Mouse (Mus musculus) MEL (cell line): ENCODE measurements around the gene Snap47. TPM values are rescaled to one million over a fixed set of nuclear protein-coding genes. Genes with fewer than 3 reads are reported as not detected.

Experiments used
- DNase-seq: peaks from one replicate; pipeline ENCODE4 v3.0.0; 2011; ENCODE audit warnings: low read depth, low spot score
- H3K27ac ChIP-seq: 2 replicates; pipeline ENCODE4 v1.5.1; 2012; ENCODE audit warnings: low read depth, mild to moderate bottlenecking, control low read depth, low read length, moderate library complexity; ENCODE audit not compliant: control insufficient read depth
- H3K27me3 ChIP-seq, 2 experiments: fragments of 150-350 bp in 1 of 2; sonication (generic) in 1 of 2; 2 replicates each; pipeline ENCODE4 v1.6.1; 2012; ENCODE audit warnings: low read length in 2 of 2, mild to moderate bottlenecking in 2 of 2, improper control_type of control experiment in 1 of 2, moderate library complexity in 1 of 2; ENCODE audit not compliant: insufficient read depth in 2 of 2, control insufficient read depth in 1 of 2
- H3K36me3 ChIP-seq, 2 experiments: 2 replicates each; pipeline ENCODE4 v1.6.1; 2012 to 2014; ENCODE audit warnings: low read length in 2 of 2, improper control_type of control experiment in 1 of 2, inconsistent platforms in 1 of 2, mild to moderate bottlenecking in 1 of 2; ENCODE audit not compliant: insufficient read depth in 2 of 2, control insufficient read depth in 1 of 2
- H3K4me1 ChIP-seq, 2 experiments: fragments of 150-350 bp in 1 of 2; sonication (generic) in 1 of 2; 2 replicates each; pipeline ENCODE4 v1.6.1; 2012; ENCODE audit warnings: low read length in 2 of 2, improper control_type of control experiment in 1 of 2, mild to moderate bottlenecking in 1 of 2; ENCODE audit not compliant: insufficient read depth in 2 of 2, control insufficient read depth in 1 of 2
- H3K4me3 ChIP-seq, 2 experiments: fragments of 150-350 bp in 1 of 2; sonication (generic) in 1 of 2; 2 replicates each; pipeline ENCODE4 v1.5.1; 2012; ENCODE audit warnings: low read depth in 2 of 2, low read length in 2 of 2, mild to moderate bottlenecking in 2 of 2, moderate library complexity in 2 of 2, control low read depth in 1 of 2, improper control_type of control experiment in 1 of 2; ENCODE audit not compliant: control insufficient read depth in 1 of 2, insufficient read depth in 1 of 2
- H3K79me2 ChIP-seq: 2 replicates; pipeline ENCODE4 v1.6.1; 2012; ENCODE audit warnings: mild to moderate bottlenecking, low read length, moderate library complexity; ENCODE audit not compliant: control insufficient read depth, poor library complexity, insufficient read depth
- H3K9ac ChIP-seq: 2 replicates; pipeline ENCODE4 v1.6.1; 2012; ENCODE audit warnings: low read depth, mild to moderate bottlenecking, control low read depth, low read length, moderate library complexity; ENCODE audit not compliant: control insufficient read depth, poor library complexity, severe bottlenecking
- H3K9me3 ChIP-seq: fragments of 150-350 bp; sonication (generic); replicated peaks from 2 replicates; pipeline ENCODE4 v1.6.1; 2012; ENCODE audit warnings: mild to moderate bottlenecking, low read length, improper control_type of control experiment, moderate library complexity; ENCODE audit not compliant: insufficient read depth
- CHD2 ChIP-seq: IDR thresholded peaks from 2 replicates; pipeline ENCODE4 v1.6.1; 2011; ENCODE audit warnings: low read length, improper control_type of control experiment
- ELF1 ChIP-seq: IDR thresholded peaks from 2 replicates; pipeline ENCODE4 v1.6.1; 2014; ENCODE audit warnings: low read depth, mild to moderate bottlenecking, inconsistent platforms, low read length, improper control_type of control experiment, moderate library complexity
- ETS1 ChIP-seq: IDR thresholded peaks from 2 replicates; pipeline ENCODE4 v1.6.1; 2012; ENCODE audit warnings: low read depth, mild to moderate bottlenecking, inconsistent platforms, low read length, improper control_type of control experiment, moderate library complexity
- GATA1 ChIP-seq: IDR thresholded peaks from 2 replicates; pipeline ENCODE4 v1.6.1; 2011; ENCODE audit warnings: low read depth, low read length, improper control_type of control experiment
- MAX ChIP-seq: IDR thresholded peaks from 2 replicates; pipeline ENCODE4 v1.6.1; 2011; ENCODE audit warnings: low read length, improper control_type of control experiment
- MAZ ChIP-seq: IDR thresholded peaks from 2 replicates; pipeline ENCODE4 v1.6.1; 2012; ENCODE audit warnings: low read depth, mild to moderate bottlenecking, inconsistent platforms, low read length, improper control_type of control experiment
- MYB ChIP-seq: IDR thresholded peaks from 2 replicates; pipeline ENCODE4 v1.6.1; 2011; ENCODE audit warnings: mild to moderate bottlenecking, low read depth, low read length, improper control_type of control experiment
- POLR2A ChIP-seq, 2 experiments: IDR thresholded peaks; 2 replicates each; pipeline ENCODE4 v1.6.1; 2011 to 2012; ENCODE audit warnings: low read length in 2 of 2, mild to moderate bottlenecking in 2 of 2, control low read depth in 1 of 2, improper control_type of control experiment in 1 of 2, low read depth in 1 of 2, moderate library complexity in 1 of 2; ENCODE audit not compliant: control insufficient read depth in 1 of 2, insufficient read depth in 1 of 2, poor library complexity in 1 of 2
- POLR2AphosphoS2 ChIP-seq: IDR thresholded peaks from 2 replicates; pipeline ENCODE4 v1.6.1; 2011; ENCODE audit warnings: low read length, improper control_type of control experiment
- SIN3A ChIP-seq: IDR thresholded peaks from 2 replicates; pipeline ENCODE4 v1.6.1; 2012; ENCODE audit warnings: low read length, improper control_type of control experiment, inconsistent platforms
- UBTF ChIP-seq: IDR thresholded peaks from 2 replicates; pipeline ENCODE4 v1.6.1; 2012; ENCODE audit warnings: low read depth, mild to moderate bottlenecking, inconsistent platforms, low read length, improper control_type of control experiment, moderate library complexity, borderline replicate concordance; ENCODE audit not compliant: insufficient read depth
- USF2 ChIP-seq, 2 experiments: IDR thresholded peaks; 2 replicates each; pipeline ENCODE4 v1.6.1; 2011 to 2012; ENCODE audit warnings: improper control_type of control experiment in 2 of 2, low read length in 2 of 2, borderline replicate concordance in 1 of 2, inconsistent platforms in 1 of 2, low read depth in 1 of 2, mild to moderate bottlenecking in 1 of 2; ENCODE audit not compliant: insufficient read depth in 1 of 2
- polyA plus RNA-seq, 2 experiments: library from polyadenylated mRNA; stranded (reverse) in 1 of 2; unstranded in 1 of 2; fragments of >175 nt in 1 of 2; fragments of >200 nt in 1 of 2; gene quantifications; 2 replicates each; pipeline versions ENCODE4 v1.2.1 to v1.2.4; 2012; ENCODE audit warnings: low replicate concordance in 2 of 2, low read depth in 1 of 2; ENCODE audit not compliant: insufficient read length in 2 of 2, insufficient read depth in 1 of 2, missing spikeins in 1 of 2
- total RNA-seq: library from RNA; depleted of rRNA; stranded (reverse); fragments of 300-350 nt; gene quantifications from 2 replicates; pipeline ENCODE4 v1.2.3, GENCODE M21; 2012

The Snap47 gene
- total and polyA plus RNA-seq, 3 experiments = 51.0 to 57.9 TPM; not detected in 1

DNA sequence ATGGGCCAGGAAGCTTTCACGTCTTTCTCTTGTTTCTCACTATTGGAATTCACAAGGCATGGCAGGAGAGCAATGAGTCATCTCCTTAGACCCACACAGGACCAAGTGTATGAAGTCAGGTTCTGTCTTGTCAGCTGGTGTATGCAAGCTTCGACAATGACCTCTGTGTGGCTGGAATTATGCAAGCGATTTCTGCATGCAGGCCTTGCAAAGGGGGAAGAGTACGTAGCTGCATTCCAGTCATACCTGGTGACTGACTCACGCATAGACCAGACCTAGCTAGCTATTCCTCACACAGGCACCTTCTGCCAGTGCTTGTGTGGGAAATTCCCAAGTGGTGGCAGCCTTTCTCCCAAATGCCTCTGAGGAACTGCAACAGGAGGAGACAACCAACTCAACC is 8.0 kb upstream of the Snap47 start:
- H3K4me1 ChIP-seq = no peaks in the 10 kb centered on the region
- no peak overlapping the region for H3K27ac ChIP-seq
- no peaks in the 10 kb centered on the region for H3K27me3 ChIP-seq
- TF ChIP-seq ETS1 (no peak), MAZ (no peak), POLR2AphosphoS2 (0 out of 2 replicates have a peak, but pooled peaks have one; percentile 39), ELF1 (no peak), GATA1 (no peak), SIN3A (no peak), POLR2A (IDR thresholded peaks at IDR 0.05; ENCODE audit: control insufficient read depth in 1 of 2, insufficient read depth in 1 of 2, low read depth in 1 of 2, low read length in 2 of 2, poor library complexity in 1 of 2) (0 out of 4 replicates have a peak, but pooled peaks of 1 of the 2 experiments have one; percentile 33)
- H3K9ac ChIP-seq = no peak overlapping the region
- H3K79me2 ChIP-seq = no peaks in the 10 kb centered on the region
- no peak overlapping the region for H3K4me3 ChIP-seq
- no peaks in the 10 kb centered on the region for H3K9me3 ChIP-seq
- peaks cover 0 to 8% of the 10 kb centered on the region in 2 experiments; a peak in 2 of 4 replicates for H3K36me3 ChIP-seq
- no peak for DNase-seq

DNA sequence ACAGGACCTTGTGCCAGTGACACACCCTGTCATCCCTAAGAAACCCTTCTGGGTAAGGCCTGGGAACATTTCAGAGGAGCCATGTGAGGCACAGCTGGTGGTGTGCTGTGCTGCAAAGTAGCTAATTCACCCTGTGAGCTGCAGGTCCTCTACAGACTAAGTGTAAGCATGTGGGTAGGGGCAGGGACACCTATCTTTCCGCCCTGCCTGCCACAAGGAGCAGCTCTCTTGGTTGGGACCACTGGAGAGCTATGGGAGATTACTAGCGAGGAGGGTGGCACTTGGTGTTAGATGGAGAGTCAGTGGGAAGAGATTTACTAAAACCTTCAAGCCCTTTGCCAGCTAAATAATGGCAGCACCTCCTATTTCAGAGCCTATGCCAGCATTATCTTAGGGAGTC is 5.9 kb upstream of the Snap47 start:
- TF ChIP-seq MAX = no peak
- 0 out of 2 replicates have a peak, but pooled peaks have one; percentile 7 for TF ChIP-seq POLR2AphosphoS2
- no peaks in the 10 kb centered on the region for H3K79me2 ChIP-seq
- no peak overlapping the region for H3K9ac ChIP-seq
- no peak overlapping the region for H3K27ac ChIP-seq
- H3K36me3 ChIP-seq = peaks cover 0 to 10% of the 10 kb centered on the region in 2 experiments; a peak in 2 of 4 replicates
- H3K4me3 ChIP-seq = no peak overlapping the region
- H3K9me3 ChIP-seq = no peaks in the 10 kb centered on the region
- DNase-seq = no peak
- no peaks in the 10 kb centered on the region for H3K27me3 ChIP-seq
- H3K4me1 ChIP-seq = no peaks in the 10 kb centered on the region

DNA sequence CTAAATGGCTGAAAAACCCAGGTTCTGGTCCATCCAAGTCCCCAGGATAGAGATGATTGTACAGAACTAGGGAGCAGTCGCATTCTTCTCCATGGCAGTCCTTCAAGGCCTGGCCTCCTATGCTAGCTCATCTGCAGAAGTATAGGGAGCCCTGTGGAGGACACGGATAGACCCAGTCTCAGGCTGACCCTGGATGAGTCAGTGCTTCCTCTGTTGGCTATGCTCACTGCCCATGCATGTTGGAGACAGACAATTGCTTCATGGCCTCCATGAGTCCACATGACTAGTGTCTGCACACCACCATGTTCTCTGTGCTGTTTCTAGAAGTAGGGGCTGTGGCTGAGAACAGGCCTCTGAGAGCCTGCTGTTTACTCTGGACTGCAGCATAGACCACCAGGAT is 5.4 kb upstream of the Snap47 start:
- Histone ChIP-seq H3K9me3 (no peaks in the 10 kb centered on the region), H3K9ac (no peak overlapping the region), H3K27me3 (no peaks in the 10 kb centered on the region), H3K27ac (no peak overlapping the region), H3K4me1 (peaks cover 0 to 2% of the 10 kb centered on the region in 2 experiments; a peak in 1 of 4 replicates), H3K36me3 (peaks cover 0 to 10% of the 10 kb centered on the region in 2 experiments; a peak in 3 of 4 replicates), H3K79me2 (peaks cover 3% of the 10 kb centered on the region; the same call in 1 of the 2 replicates), H3K4me3 (no peak overlapping the region)
- TF ChIP-seq MAZ (no peak), CHD2 (no peak), MYB (no peak), USF2 (IDR thresholded peaks at IDR 0.05; ENCODE audit: borderline replicate concordance in 1 of 2, insufficient read depth in 1 of 2, low read depth in 1 of 2, low read length in 2 of 2) (no peak), UBTF (no peak)
- DNase-seq = no peak
